Mouse (Mus musculus) heart, postnatal 0 days (tissue): Measurements from ENCODE around the gene Arhgef16. TPM values are rescaled to one million over a fixed set of nuclear protein-coding genes. Genes with fewer than 3 reads are reported as not detected.

Experiments used
- ATAC-seq: fragments of 200-750 bp; cut with Nextera tagmentation; 2 replicates; pipeline ENCODE4 v1.8.0; 2017; ENCODE audit warnings: low read depth, moderate number of reproducible peaks, moderate library complexity; ENCODE audit not compliant: insufficient read depth
- DNase-seq: peaks from one replicate; pipeline ENCODE4 v3.0.0-alpha.2; 2016; ENCODE audit warnings: low spot score
- H3K27ac ChIP-seq: fragments of 300-500 bp; sonication (generic); 2 replicates; pipeline ENCODE4 v1.5.1; 2014; ENCODE audit warnings: low read depth, mild to moderate bottlenecking
- H3K27me3 ChIP-seq: fragments of 300-500 bp; sonication (generic); 2 replicates; pipeline ENCODE4 v1.6.1; 2014; ENCODE audit warnings: low read length, mixed read lengths; ENCODE audit not compliant: control insufficient read depth, insufficient read depth
- H3K36me3 ChIP-seq: fragments of 300-500 bp; sonication (generic); replicated peaks from 2 replicates; pipeline ENCODE4 v1.6.1; 2014; ENCODE audit warnings: low read length, mixed read lengths; ENCODE audit not compliant: control insufficient read depth, insufficient read depth
- H3K4me1 ChIP-seq: fragments of 300-500 bp; sonication (generic); 2 replicates; pipeline ENCODE4 v1.6.1; 2014; ENCODE audit warnings: antibody characterized with exemption; ENCODE audit not compliant: control insufficient read depth, insufficient read depth
- H3K4me2 ChIP-seq: fragments of 300-500 bp; sonication (generic); 2 replicates; pipeline ENCODE4 v1.6.1; 2014; ENCODE audit warnings: low read depth, mild to moderate bottlenecking, low read length, moderate library complexity
- H3K4me3 ChIP-seq: fragments of 300-500 bp; sonication (generic); 2 replicates; pipeline ENCODE4 v1.5.1; 2014; ENCODE audit warnings: low read depth, low read length
- H3K9ac ChIP-seq: fragments of 300-500 bp; sonication (generic); replicated peaks from 2 replicates; pipeline ENCODE4 v1.6.1; 2014; ENCODE audit warnings: low read depth, low read length, mixed read lengths
- H3K9me3 ChIP-seq: fragments of 300-500 bp; sonication (generic); replicated peaks from 2 replicates; pipeline ENCODE4 v1.6.1; 2016; ENCODE audit warnings: low read length; ENCODE audit not compliant: control insufficient read depth
- CTCF ChIP-seq: IDR thresholded peaks from 2 replicates; pipeline ENCODE4 v1.5.1; 2016; ENCODE audit warnings: antibody characterized with exemption, control low read depth, low read depth
- EP300 ChIP-seq: IDR thresholded peaks from 2 replicates; pipeline ENCODE4 v1.6.1; 2016; ENCODE audit warnings: antibody characterized with exemption, low read depth
- WGBS: fragments of 180-500 bp; shearing (Covaris S2); extraction: QIAGEN DNeasy Blood & Tissue Kit; methylation state at CpG from one replicate; pipeline ENCODE4 v1.1.7; 2014; 5-methylcytosine and 5-hydroxymethylcytosine counted together
- polyA plus RNA-seq: library from polyadenylated mRNA; unstranded; fragments of >200 nt; fragmentation: Nextera tagmentation; extraction: Ambion mirVana; gene quantifications from 2 replicates; pipeline ENCODE4 v1.2.1, GENCODE M21; 2015
- total RNA-seq: library from RNA; depleted of rRNA; stranded (reverse); fragments of >200 nt; gene quantifications from 2 replicates; pipeline ENCODE4 v1.2.3, GENCODE M21; 2014; ENCODE audit warnings: low replicate concordance

The Arhgef16 gene
- total and polyA plus RNA-seq, 2 experiments from 2014 or later, result 0.49 to 2.6 TPM

DNA sequence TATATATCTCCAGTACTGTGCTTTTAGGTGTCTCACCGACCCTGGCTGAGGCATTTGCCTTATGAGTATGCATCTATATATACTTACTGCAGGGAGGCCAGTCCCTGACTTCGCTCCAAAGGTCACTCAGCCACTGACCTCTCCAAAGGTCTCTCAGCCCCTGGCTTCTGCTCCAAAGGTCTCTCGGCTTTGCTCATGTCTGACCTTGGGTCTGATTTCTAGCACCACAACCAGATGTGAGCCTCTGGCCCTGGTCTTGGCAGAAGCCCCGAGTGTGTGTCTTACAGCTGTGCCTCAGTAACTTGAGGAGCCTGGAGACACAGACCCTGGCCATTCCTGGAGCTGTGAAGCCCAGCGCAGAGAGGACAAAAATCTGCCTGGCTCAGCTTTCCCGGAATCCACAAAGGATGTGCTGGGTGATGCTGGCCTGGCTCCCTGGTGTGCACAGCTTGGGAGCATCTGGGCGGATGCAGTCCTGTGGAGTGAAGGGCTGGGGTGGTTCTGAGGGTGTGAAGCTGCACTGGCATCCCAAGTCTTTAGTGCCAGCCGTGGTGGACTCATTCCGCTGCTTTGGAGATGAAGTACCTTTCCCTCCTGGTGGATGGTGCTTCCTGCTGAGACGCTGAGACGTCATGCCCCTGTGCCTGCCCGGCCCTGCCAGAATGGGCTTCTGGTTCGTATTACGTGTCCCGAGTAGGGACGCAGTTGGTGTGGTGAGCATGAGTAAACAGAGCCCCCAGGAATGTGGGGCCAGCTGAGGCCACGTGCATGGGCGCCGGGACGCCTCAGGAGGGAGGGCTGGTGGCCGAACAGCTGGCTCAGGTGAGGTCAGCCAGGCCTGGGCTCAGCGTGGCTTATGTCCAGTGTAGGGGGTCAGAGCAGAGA is 54.0 kb downstream of the Arhgef16 start:
- no peak for ATAC-seq
- Histone ChIP-seq H3K36me3 (no peaks in the 10 kb centered on the region), H3K9ac (no peak overlapping the region), H3K9me3 (no peaks in the 10 kb centered on the region), H3K4me3 (no peak overlapping the region), H3K4me1 (0 out of 2 replicates have a peak, but pooled peaks cover 4% of the 10 kb centered on the region), H3K27ac (no peak overlapping the region), H3K4me2 (peak overlapping the region; percentile 57), H3K27me3 (0 out of 2 replicates have a peak, but pooled peaks cover 2% of the 10 kb centered on the region)
- 63% methylated on average over 22 of the region's 22 CpGs for WGBS
- TF ChIP-seq EP300 (no peak), CTCF (no peak)
- DNase-seq, result no peak

GRCm38 (mm10) chr4:154246115-154247040 is 55.1 kb downstream of the Arhgef16 start:
- TF ChIP-seq CTCF (peak; percentile 95), EP300 (no peak)
- 0 out of 2 replicates have a peak, but pooled peaks cover 2% of the 10 kb centered on the region for H3K27me3 ChIP-seq
- 9% methylated on average over 18 of the region's 19 CpGs for WGBS
- peak; percentile 88 for ATAC-seq
- 0 out of 2 replicates have a peak, but pooled peaks cover 4% of the 10 kb centered on the region for H3K4me1 ChIP-seq
- H3K4me3 ChIP-seq, result peak overlapping the region; percentile 25; the same call in 1 of the 2 replicates
- peak overlapping the region; percentile 57 for H3K4me2 ChIP-seq
- H3K9me3 ChIP-seq, result no peaks in the 10 kb centered on the region
- no peak overlapping the region for H3K9ac ChIP-seq
- peak; percentile 84 for DNase-seq
- H3K36me3 ChIP-seq, result no peaks in the 10 kb centered on the region
- H3K27ac ChIP-seq, result no peak overlapping the region

GRCm38 (mm10) chr4:154245342-154245741 is 56.1 kb downstream of the Arhgef16 start:
- no peak overlapping the region for H3K9ac ChIP-seq
- H3K4me3 ChIP-seq, result no peak overlapping the region
- ATAC-seq, result no peak
- H3K9me3 ChIP-seq, result no peaks in the 10 kb centered on the region
- H3K27me3 ChIP-seq, result no peaks in the 10 kb centered on the region
- WGBS, result 83% methylated on average over 7 of the region's 7 CpGs
- H3K36me3 ChIP-seq, result no peaks in the 10 kb centered on the region
- TF ChIP-seq EP300 (no peak), CTCF (no peak)
- H3K4me2 ChIP-seq, result no peak overlapping the region
- no peak for DNase-seq
- 0 out of 2 replicates have a peak, but pooled peaks cover 4% of the 10 kb centered on the region for H3K4me1 ChIP-seq
- no peak overlapping the region for H3K27ac ChIP-seq

- H3K9me3 ChIP-seq, result no peaks in the 10 kb centered on the region
- H3K4me1 ChIP-seq, result peaks cover 25% of the 10 kb centered on the region
- H3K4me2 ChIP-seq, result no peak overlapping the region
- H3K27ac ChIP-seq, result no peak overlapping the region
- H3K27me3 ChIP-seq, result no peaks in the 10 kb centered on the region
- no peaks in the 10 kb centered on the region for H3K36me3 ChIP-seq
- H3K4me3 ChIP-seq, result no peak overlapping the region
- DNase-seq (no peak), ATAC-seq (no peak)
- H3K9ac ChIP-seq, result no peak overlapping the region
- WGBS, result 45% methylated on average over 11 of the region's 11 CpGs
- TF ChIP-seq EP300 (no peak), CTCF (peak; percentile 50)
Measured at GRCm38 (mm10) chr4:154240608-154241007, 60.9 kb downstream of the Arhgef16 start.

DNA sequence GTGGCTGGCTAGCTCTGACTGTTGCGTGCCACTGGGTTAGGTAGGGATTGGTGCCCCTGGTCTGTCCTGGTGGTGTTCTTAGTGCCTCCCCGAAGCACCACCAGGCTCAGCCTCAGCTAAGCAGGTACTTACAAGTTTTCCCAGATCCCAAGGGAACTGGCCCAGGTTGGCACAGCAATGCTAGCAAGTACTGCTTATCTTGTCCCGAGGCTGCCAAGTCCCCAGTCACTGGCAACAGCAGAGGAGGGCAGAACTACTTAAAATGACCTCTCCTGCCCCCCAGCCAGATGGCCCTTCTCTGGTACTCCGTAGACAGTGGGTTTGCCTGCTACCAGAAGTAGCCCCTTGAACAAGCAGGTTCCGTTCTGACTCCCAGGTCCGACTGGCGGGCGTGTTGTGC is 62.3 kb downstream of the Arhgef16 start:
- DNase-seq (no peak), ATAC-seq (0 out of 2 replicates have a peak, but pooled peaks have one; percentile 14)
- H3K4me2 ChIP-seq, result peak overlapping the region; percentile 14; the same call in 1 of the 2 replicates
- no peaks in the 10 kb centered on the region for H3K27me3 ChIP-seq
- no peak overlapping the region for H3K4me3 ChIP-seq
- TF ChIP-seq EP300 (no peak), CTCF (no peak)
- H3K36me3 ChIP-seq, result no peaks in the 10 kb centered on the region
- peaks cover 30% of the 10 kb centered on the region for H3K4me1 ChIP-seq
- 59% methylated on average over 8 of the region's 8 CpGs for WGBS
- H3K9me3 ChIP-seq, result no peaks in the 10 kb centered on the region
- H3K9ac ChIP-seq, result peak overlapping the region; percentile 13; the same call in 1 of the 2 replicates
- no peak overlapping the region; the same call in 1 of the 2 replicates for H3K27ac ChIP-seq
